Mouse (Mus musculus) T-helper 17 cell (primary cell): ENCODE data around the gene Tcf12.

Source experiments
- in situ Hi-C, 2 experiments: fragments of 300-600 bp; cut with MboI, MseI; formaldehyde crosslinking; loops; 1 replicate in 1 of 2; 2 replicates in 1 of 2; pipeline ENCODE4 v1.15.1; 2025; ENCODE audit warnings: high pct_unique_total_duplicates in 2 of 2

Tcf12 gene

DNA sequence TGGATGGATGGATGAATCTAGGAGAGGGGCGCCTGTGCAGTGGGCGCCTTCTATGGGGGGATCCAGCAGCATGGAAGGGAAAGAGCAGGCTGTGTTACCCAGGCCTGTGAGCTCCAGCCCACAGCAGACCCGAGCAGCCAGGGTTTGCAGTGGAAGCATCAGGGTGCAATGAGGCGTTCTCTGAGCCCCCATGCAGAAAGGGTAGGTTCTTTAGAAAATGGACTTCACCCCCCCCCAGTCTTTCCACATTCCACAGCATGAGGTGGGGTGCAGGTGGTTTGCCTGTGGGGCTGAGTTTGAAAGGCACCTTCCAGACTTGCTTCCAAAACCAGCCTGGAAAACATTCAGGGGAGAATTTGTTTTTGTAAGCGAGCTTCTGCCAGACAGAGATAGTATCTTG is 300.3 kb downstream of the Tcf12 start:
- in situ Hi-C loops = loop anchor here in 1 of 2 experiments (5.0 kb wide), 1 partner anchor 34 kb away; no protein-coding TSS in a partner anchor

DNA sequence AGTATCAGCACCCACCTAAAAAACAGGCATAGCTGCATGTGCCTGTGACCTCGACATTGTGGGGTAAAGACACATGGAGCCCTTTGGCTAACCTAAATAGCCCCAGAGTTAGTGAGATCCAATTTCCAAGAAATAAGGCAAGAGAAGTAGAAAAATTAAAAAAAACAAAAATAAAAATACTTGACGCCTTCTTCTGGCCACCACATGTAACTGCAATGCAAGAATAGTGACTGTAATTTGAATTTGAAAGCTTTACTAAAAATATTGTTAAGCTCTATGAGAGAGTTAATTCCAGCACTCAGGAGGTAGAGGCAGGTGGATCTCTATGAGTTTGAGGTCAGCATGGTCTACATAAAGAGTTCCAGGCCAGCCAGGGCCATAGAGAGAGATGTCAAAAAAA is 300.9 kb downstream of the Tcf12 start:
- in situ Hi-C loops = loop anchor here in 1 of 2 experiments (5.0 kb wide), 1 partner anchor 33 kb away; no protein-coding TSS in a partner anchor

DNA sequence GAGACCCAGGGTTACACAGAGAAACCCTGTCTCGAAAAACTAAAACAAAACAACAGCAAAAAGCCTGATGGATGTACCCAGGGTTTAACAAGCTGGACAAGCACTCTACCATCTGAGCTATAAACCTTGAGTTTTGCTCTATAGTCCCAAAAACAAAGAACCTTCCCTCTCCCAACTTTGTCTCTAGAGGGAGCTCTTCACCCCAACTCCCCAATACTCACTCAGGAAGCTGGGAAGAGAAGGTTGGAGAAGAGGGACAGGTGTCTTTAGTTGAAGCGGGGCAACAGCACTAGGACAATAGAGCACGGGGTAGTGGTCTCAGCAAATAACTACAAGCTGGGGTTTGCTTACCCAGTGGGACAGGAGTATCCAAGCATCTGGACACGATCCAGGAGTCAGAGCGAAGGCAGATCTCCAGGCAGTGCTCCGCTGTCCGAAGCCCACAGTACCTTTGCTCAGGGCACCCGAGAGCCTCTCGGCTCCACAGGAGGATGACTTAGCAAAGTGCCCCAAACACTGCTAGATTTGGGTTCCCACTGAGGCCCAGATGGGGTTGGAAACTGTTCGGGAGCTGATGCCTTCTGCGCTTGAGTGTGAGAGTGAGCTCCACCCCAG is 302.9 kb downstream of the Tcf12 start:
- in situ Hi-C loops = loop anchor here in 1 of 2 experiments (5.0 kb wide), 1 partner anchor 166 kb away; no protein-coding TSS in a partner anchor

DNA sequence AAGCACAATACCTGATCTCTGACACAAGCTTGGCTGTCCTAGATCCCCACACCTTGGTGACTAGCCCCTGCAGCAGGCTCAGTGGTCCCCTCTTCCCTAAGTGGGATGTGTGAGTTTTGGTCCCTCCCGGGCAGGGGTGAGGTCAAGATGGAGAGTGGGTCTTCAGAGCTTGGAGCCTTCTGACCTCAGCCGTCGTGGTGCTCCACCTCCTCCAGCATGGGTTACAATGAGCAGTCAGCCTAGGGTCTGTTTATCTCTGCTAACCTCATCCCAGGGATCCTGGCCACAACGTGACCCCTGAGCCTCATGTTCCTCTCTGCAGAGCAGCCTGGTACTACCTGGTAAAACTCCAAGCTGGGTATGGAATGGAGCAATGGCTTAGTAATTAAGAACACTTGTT is 303.9 kb downstream of the Tcf12 start:
- in situ Hi-C loops = loop anchor here in 1 of 2 experiments (5.0 kb wide), 1 partner anchor 166 kb away; no protein-coding TSS in a partner anchor

DNA sequence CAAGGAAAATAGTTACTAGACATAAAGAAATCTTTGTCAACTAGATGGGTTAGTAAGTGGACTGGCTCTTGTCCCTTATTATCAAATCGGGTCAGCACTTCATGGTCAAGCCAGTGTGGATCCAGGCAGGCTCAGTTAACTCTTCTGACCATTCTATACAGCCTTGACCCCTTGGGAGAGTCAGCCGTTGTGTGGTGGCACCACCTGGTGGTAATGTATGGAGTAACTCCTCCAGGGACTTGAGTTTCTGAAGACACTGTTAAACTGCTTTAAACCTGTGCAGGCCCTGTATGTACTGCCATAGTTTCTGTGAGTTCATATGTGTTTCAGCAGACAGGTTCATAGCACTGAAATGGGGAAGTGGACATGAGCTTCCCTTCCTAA is 305.3 kb downstream of the Tcf12 start:
- in situ Hi-C loops = loop anchor here in 1 of 2 experiments (5.0 kb wide), 1 partner anchor 164 kb away; no protein-coding TSS in a partner anchor

DNA sequence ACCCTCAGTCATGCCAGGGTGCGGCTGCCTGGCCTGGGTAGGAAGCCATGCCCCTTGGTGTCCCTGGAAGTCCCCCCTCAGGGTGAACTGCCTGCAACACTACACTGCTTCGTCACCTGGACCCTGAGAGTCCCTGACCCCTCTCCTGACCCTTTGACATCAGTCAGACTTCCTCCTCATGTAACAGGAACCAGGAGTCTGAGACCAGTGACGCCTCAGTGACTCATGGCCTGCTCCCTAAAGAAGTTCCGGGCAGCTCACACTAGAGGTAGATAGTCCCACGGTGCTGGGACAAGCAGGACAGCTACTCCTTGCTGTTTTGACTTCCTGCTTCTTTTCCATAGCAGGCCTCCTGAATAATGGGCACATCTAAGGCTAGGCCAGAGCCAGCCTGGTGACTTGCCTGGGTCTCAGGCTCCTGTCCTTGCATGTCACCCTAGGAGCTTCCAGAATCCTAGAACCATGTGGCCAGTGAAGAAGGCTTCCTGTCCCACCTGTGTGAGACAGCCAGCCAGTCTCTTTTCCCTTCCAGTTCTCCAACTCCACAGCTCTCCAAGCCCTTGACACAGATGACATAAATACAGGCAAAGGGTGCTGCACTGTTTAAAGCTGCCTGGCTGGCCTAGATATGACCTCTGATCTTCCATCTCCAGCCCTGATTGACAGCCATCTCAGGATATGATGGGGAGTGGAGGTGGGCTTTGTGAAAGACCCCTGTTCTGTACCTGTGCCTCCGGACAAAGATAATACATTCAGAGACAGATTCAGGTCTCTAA is 305.8 kb downstream of the Tcf12 start:
- in situ Hi-C loops = loop anchor here in 1 of 2 experiments (5.0 kb wide), 1 partner anchor 164 kb away; no protein-coding TSS in a partner anchor

DNA sequence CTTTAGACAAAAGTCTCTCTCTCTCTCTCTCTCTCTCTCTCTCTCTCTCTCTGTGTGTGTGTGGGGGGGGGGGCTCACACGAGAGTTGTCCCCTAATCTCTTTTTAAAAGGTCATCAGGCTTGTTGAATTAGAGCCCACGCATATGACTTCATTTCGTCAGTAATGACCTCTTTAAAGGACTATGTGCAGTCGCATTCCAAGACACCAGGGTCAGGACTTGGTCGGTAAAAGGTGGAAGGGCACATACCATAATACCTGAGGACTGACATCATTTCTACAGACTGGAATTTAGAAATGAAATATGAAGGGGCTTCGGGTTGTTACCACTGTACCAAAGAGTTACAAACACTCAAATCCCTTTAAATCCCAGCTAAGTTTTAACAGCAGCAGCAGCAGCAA is 307.6 kb downstream of the Tcf12 start:
- in situ Hi-C loops = loop anchor here in 1 of 2 experiments (5.0 kb wide), 1 partner anchor 157 kb away; no protein-coding TSS in a partner anchor

DNA sequence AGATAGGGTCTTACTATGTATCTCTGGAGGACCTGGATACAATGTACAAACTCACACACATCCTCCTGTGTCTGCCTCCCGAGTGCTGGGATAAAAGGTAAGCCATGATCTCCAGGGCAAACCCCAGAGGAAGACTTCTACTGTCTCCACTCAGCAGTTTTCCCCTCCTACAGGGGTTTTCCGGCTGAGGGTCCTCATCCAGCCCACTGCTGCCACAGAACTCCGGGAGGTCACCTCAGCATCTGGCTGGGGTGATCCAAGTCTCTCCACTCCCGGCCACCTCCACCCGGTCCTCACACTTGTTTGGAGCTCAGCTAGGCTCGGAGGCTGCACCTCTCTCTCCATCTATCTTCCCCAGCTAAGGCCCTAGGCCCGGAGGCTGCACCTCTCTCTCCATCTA is 308.4 kb downstream of the Tcf12 start:
- in situ Hi-C loops = loop anchor here in 1 of 2 experiments (5.0 kb wide), 1 partner anchor 156 kb away; no protein-coding TSS in a partner anchor

DNA sequence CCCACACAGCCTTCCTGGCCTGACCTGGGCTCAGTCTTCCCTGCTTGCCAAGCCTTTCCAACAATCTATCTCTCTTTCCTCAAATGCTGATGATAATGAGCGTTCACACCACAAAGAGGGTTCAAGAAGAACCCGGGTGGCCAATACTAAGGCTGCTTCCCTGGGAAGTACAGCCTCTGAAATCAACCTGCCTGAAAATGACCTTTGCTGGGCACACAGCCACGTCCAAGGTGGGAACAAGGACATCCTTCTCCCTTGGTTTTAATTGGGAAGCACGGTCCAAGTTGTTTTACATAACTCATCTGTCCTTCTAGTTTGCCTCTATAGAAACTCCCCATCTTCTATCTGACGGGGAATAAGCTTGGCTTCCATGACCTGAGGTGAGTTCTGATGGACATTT is 312.1 kb downstream of the Tcf12 start:
- in situ Hi-C loops = no loop called here

DNA sequence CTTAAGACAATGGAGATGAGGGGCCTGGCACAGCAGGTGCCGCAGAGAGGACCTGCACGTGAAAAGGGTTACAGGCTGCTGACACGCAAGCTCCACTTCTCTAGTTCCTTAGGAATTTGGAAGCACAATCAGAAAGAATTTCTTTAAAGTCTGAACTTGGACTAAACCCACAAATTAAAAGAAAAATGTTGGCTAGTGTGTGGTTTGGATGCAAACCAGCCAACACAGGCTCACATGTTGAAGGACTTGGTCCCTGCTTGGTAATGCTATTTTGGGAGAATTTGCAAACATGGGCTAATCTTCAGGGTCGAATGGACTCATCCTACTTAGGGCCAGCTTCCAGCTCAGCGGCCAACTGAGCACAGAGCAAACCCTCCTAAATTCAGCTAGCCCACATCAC is 313.5 kb downstream of the Tcf12 start:
- in situ Hi-C loops = no loop called here
